Mouse (Mus musculus) layer of hippocampus, adult 18-20 months (tissue): Measurements from ENCODE around the gene Cald1. TPM values are rescaled to one million over a fixed set of nuclear protein-coding genes. Genes with fewer than 3 reads are reported as not detected.

Experiments
- DNase-seq, 2 experiments: peaks; one replicate each; pipeline ENCODE4 v3.0.0; 2022; ENCODE audit warnings: low spot score in 2 of 2
- long read RNA-seq: library from polyadenylated mRNA; stranded (forward); transcript quantifications from one replicate; pipeline ENCODE4 v2.0.0, GENCODE M21; 2021
- total RNA-seq, 2 experiments: library from RNA; stranded (reverse); gene quantifications; 2 replicates each; pipeline ENCODE4 v1.2.3; 2021

Gene Cald1
- total RNA-seq: 10 to 100 TPM; 27.6 to 28.3 TPM
- long read RNA-seq, full-length matches to known transcripts: 15 of 28 reads
- long read RNA-seq, partial matches to known transcripts: 6 of 28 reads
- long read RNA-seq, other reads (novel, unspliced or antisense): 7 of 28 reads

DNA sequence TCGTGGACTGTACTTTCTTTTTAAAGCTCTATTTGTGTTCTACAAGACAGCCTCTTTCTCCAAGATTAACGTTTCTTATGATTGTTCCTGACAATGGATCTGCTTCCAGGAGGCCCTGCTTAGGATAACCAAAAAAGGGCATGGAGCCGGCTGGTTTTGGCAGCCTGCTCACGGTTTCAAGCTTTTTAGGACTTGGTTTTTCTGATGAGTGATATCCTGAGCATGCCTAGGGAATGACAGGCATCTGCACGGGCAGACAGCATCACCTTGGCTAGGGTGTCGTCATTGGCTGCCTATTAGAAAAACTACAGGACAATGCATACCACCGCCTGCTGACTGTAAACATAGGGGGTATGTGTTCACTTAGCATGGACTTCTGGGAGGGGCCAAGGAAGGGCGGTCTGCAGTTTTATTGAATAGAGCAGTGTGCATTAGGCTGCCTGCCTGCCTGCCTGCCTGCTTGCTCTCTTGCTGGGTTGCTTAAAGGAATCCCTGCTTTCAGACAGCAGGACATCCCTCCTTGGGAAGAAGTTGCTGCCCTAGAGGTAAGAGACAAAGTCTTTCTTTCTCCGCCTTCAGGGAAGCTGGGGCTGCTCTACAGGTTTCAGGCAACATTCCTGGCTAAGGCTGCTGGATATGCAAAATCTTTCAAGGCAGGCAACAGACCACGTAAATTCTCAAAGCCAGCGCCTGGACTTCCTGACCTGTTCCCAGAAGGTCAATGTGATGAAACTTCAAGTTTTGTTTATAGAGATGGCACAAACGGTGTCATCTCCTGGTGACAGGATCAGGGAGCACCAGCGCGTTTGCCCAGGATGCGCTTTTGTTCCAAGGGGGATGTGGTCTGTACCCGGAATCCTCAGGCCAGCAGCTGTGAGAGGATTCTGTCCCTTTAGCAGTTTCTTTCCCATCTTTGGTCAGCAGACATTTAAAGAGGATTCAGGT lies at the start of gene Cald1:
Gene Cald1, plus strand, starts transcription at position 380 of the 945 bp plus-strand sequence.
- no peak for DNase-seq

DNA sequence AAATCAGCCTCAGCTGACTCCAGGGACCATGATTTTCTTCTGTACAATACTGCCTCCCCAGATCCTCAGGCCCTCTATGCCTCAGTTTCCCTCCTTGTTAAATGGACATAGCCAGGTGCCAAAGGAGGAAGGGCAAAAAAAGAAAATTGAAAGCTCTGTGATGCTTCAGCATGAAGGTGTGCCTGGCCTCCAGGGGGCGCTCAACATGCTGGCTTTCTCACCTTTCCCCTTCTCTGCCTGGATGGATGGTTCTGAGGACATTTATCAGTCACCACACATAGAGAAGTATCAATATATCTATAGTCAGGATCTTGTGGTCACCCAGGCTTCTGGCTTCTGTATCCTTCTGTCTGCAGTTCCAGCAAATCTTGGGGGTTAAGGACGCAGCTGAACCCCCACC lies 49.3 kb upstream of the Cald1 start:
- DNase-seq: peak in 1 of 2 experiments; percentile 32

DNA sequence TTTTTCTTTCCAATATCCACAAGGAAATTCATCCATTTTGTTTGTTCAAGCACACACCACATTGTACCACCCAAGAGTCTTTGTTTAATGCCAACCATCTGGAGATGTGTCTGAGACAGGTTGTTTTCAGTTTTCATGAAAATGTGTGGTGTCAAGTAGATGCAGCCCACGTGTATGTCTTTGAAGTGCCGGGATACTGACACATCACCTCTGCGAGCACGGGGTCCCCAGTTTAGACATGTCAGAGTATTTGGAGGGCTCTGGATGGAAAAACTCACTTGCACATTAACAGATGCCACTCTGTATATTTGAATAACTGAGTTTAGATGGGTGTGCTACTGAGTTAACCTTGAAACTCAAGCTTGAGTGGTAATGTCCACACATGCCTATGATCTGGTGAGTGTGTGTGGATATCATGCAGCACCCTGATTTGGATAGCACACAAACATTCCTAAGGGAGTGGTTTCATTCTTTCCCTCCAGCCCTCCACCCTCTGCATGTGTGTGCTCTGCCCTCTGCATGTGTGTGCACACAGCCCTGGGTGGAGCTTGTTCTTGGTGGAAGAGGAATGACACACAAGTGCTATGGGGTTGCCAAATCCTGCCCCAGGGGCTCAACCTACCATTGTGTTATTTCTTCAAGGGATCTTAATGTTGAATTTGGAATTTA lies 45.7 kb upstream of the Cald1 start:
- peak in 1 of 2 experiments; percentile 5 for DNase-seq

DNA sequence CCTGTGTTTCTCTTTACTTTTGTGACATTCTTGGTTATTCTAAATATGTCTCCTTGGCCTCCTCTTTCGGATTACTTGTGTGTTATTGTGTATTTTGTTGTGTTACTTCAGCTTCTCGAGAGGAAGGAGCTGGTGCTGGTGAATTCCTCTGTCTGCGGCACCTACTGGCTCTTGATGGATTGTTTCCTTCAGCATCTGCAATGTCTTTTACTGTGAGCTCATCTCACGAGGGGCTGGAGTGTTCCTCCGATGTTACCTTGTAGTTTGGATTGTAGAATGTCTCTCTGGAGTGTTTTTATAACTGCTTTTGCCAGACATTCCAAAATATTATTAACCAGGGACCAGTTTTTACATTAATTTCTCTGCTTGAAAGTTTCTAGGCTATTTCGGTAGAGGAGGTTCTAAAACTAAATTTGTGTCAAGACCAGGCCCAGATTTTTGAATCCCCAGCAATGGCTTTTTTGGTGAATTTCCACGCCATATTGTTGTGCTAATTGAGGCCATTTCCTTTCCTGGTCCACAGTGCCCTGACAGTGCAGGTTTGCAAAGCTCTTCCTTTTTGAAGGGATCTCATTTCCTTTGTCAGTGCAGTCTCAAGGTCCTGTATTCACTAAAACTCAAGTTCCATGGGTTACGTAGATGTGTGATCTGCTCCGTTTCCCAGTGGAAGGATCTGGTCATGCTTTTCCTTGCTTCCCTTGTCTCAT lies 43.9 kb upstream of the Cald1 start:
- DNase-seq: no peak

DNA sequence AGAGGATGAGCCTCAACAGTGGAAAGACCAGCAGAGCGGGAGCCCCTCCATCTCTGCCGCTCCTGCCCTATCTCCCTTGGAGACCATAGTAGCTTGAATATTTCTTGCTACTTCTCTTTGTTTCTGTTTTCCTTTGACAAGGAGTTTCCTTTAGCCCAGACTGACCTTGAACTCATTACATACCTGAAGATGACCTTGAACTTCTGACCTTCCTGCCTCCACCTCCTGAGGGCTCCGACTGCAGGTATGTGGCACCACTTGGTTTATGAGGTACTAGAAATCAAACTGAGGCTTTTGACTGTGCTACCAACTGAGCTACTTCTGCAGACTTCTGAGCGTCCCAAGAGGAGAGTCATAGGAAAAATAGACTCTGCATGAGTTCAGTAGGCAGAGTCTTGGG lies 38.8 kb upstream of the Cald1 start:
- DNase-seq: no peak

DNA sequence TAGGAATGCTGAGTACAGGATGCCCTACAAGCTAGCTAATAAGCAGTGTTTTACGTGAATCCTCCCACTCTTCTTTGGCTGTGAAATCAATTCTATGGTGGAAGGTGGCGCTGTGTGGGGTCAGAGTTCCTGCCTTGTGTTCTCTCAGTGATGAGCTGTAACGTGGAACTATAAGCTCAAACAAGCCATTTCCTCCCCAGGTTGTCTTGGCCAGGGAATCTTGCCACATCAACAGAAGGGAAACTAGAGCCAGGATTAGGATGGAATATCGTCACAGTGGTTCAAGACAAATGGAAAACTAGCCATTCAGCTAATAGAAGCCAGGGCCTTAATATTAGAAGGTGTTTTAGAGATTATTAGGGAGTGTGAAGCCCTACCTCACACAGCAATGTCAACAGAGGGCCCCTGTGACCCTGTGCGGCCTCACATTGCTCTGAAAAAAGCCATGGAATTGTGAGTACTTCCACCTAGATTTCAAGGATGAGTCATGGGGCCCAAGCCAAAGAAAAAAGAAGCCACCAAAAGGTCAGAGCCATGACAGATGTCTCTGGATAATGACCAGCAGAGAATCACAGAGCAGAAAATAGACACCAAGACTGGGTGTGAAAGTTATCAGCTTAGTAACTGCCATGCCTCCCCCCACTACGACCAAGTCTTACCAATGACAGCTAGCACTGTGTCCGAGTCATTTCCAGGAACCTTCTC lies 33.0 kb upstream of the Cald1 start:
- DNase-seq: no peak

DNA sequence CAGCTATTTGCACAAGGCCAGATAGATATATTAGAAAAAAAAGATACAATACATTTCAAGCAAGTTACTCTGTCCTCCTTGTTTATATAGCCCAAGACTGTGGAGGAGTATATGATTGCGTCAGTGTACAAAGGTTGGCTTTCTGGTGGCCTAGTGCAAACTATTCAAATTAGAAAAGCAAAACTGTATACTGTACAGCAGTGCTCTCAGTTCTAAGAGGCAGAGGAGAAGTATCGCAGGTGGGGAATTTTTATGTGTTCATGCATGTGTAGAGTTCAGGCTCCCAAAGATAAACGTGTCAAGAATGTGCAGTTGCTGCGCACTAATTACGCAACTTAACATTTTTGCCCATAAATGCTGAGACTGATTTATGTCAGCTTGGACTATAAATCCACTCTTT lies 31.0 kb upstream of the Cald1 start:
- DNase-seq: no peak

DNA sequence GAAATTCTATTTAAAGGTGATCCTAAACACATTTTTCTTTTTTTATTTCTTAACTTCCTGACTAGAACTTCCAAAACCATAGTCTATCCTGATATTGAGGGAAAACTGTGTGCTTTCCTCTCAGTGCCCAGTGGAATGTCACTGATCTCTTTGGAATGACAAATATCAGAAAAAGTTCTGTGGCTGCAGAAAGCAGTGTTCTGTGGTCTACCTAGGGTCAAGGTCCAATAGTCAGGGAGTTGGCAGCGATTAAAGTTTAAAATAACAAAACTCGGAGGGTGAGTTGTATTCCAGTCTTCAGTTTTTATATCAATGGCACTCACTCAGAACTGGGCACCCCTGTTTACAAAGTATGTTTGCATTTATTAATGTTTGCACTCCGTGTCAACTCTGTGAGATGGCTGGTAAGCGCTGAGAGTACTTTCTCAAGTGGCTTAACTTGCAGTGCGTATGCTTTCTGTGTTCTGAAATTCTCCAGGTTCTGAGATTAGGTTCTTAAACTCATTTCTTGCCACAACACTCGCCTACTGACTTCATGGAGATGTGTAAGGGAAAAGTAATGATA lies 18.7 kb upstream of the Cald1 start:
- DNase-seq: no peak

DNA sequence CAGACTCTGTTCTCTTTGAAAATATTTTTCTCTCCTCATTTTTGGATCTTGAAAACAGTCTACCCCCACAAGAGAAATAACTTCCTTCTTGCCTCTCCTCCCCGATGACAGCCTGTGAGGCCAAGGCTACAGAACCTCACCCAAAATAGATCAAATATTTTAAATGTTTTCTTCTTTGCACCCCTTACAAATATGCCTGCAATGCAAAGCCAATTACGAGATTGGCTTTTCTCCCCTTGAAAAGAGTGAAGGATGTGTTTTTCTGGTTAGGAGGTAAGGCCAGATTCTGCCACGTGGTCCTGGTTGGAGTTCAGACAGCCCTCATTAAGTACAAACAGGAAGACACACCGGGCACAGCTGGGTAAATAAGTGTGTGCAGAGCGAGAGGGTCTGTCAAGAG lies 14.9 kb upstream of the Cald1 start:
- no peak for DNase-seq

DNA sequence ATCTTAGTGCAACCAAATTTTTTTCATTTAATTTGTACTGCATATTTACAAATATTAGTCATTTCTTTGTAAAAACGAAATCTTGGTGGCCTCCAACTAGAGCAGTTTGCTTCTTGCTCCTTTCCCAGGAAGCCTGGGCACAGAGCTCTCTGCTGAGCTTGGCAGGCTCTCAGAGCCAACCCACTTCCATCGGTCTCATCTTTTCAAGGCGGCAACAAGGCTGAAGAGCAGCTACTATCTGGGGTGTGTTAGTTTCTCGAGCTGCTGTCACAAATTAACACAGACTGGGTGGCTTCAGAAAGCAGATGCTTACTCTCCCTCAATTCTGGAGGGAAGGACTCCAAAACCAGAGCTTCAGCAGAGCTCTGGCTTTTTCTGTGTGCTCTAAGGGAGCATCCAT lies 10.2 kb upstream of the Cald1 start:
- peak; percentile 39 to 55 for DNase-seq

DNA sequence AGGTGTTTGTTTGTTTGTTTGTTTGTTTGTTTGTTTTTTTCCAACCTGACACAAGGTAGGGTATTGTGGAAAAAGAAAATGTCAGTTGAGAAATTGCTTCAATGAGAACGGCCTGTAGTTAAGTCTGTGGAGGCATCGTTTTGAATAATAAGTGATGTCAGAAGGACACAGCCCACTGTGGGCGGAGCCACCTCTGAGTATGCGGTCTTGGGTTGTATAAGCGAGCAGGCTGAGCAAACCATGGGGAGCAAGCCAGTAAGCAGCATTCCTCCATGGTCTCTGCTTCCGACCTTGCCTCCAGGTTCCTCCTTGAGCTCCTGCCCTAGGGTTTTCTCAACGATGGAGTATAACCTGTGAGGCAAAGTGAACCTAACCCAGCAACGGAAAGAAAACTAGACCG lies 7.6 kb upstream of the Cald1 start:
- DNase-seq: no peak

DNA sequence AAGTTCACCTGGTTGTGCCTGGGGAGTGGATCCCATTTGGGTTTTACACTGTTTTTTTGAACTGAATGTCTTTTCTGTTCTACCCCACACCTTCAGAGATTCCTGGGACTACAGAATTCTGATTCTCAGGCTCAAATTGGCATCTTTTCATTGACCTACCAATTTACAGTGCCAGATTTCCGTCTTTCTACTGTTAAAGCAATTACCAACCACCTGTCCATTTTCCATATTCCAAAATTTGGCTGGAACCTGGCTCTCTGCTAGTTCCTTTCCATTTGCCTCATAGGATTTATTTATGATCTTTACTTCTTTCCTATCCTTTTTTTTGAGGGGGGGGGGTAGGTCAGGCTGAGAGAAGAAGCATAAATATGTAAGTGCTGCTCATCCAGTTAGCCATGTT lies 4.9 kb upstream of the Cald1 start:
- DNase-seq: no peak

DNA sequence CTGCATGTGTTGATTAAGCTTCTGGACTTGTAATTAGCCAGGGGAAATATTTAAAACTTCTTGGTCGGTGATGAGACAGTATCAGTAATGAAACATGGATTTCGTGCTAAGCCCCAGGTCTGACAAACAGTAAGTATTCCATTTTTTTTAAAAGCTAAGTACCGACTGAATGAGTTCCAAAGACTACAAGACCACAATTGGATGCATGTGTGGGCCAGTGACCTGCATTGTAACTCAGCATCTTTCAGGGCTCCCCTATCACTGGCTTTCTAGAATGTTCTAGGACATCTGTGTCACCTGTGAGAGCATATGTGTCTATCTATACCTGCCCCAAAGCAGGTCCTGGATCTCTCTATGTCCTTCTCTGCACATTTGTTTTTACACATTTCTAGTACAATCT lies 984 bp upstream of the Cald1 start:
- DNase-seq: no peak

DNA sequence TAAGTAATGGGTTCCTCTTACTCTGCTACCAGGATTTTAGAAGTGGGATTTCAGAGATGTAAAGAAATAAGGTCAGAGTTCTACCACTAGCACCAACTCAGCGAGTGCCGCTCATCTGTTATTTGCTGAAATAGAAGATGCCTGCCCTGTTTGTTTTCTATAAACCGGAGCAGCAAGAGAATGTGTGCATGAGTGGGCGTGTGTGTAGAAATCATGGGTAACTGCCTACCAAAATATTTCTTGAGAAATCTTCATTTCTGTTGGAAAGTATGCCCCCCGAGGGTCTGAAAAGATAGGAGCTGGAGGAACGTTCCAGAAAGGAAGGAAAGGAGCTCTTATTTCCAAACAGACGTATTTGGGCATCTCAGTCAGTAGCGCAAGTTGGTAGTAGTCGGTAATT lies 871 bp downstream of the Cald1 start:
- DNase-seq: peak in 1 of 2 experiments; percentile 21

DNA sequence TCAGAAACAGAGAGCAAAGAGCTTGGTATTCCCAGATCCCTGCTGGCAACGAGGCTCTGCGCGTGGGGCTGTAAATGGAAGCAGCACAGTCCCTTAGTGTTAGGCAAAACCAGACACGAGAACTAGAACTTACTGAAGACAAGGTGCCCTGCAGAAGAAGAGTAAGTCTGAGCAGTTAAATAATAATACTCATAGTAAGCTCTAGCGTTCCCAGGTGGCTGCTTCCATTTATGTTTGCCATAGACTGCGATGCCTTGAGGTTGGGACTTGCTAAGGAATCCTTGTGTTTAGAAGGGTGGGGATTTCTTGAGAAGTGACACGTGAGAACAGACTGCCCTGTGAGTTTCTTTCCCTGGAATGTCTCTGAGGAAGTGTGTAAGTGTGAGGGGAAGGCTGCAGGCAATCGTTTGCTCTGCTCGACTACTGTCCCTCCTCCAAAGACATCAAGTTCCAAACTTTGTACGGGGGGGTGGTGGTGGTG lies 1.4 kb downstream of the Cald1 start:
- DNase-seq: no peak

DNA sequence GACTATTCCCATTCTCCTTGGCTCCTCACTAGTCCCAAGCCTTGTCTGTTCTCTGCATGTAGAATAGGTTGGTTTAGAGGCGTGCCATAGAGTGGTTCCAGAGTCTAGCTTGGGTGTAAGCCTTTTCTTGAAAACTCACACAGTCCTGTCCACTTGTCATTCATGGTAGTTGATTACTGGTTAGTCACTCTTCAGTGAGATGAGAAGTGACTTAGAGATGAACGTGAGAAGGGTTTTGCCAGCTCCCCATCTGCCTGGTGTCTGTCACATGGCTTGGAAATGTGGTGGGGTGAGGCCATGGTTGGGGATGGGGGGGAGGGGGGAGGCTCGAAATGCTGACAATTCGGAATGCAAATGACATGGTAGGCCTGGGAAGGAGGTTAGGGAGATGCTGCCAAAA lies 2.5 kb downstream of the Cald1 start:
- DNase-seq: no peak

DNA sequence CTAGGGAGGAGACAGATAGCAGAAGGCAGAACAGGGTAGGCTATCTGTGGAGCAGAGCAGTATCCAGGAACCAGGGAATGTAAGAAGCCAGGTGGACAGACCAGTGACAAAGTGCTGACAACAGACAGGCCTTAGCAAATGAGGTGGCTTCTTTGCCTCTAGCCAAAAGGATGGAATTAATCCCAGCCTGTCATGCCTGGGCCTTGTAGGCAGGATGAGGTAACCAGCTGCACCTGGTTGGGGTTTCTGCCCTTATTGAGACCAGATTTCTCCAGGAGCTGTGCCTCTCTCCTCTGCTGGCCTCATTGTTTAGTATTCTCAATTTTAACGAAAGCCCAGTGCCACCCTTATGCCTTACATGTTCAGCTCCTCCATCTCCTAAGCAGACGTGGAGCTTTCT lies 3.8 kb downstream of the Cald1 start:
- DNase-seq: no peak

DNA sequence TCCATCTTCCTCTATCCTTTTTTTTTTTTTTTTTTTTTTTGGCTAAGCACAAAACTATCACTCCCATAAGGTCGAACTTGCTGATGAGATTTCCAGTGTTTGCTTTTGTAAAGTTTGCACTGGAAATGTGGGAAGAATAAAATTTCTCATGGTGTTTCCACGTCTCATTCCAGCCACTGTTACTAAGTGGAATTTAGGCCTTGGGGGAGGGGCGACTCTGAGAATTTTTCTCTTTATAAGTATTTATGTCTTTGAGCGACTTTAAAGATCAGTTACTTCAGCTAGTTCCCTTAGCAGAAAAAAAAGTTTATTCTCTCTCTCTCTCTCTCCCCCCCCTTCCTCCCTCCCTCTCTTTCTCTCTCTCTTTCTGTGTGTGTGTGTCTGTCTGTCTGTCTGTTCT lies 8.1 kb downstream of the Cald1 start:
- no peak for DNase-seq

DNA sequence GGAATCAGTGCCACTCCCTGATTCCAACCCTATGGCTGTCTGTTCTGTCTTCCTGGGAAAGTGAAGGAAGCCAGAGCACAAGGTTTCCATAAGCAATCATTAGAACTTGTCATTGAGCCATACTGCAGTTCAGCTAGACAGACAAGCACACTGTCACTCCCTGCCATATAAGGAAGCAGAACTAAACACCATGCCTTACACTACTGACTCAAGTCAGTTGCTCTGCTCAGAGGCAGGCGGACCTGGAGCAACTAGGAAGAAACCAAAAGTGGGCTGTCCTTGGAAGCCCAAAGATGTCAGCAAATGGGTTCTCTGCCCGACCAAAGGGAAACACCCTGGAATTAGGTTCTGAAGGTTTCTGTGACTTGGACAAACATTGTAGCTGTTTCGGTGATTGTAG lies 10.3 kb downstream of the Cald1 start:
- no peak for DNase-seq
